ENCODE assay signal across 11 mouse cellular contexts in the genomic region with DNA sequence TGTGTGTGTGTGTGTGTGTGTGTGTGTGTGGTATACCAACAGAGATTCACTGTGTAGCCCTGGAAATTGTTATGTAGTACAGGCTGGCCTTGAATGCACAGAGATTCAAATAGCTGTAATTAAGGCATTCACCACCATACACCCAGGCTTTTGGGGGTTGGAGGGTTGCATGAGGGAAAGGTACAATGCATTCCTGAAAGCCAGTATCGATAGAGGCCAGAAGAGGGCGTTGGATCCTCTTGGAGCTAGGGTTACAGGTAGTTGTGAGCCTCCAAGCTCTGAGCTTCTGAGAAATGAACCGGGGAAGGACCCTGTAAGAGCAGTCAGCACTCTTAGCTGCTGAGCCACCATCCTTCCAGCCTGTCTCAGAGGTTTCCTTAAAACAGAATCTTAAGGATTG. TPM values are rescaled to one million over a fixed set of nuclear protein-coding genes. Genes with fewer than 3 reads are reported as not detected.
DNase-seq lines count a peak whose midpoint lies in the region; TF ChIP-seq lines count a peak whose summit lies in the region.
"Had no signal": no experiment of that assay in that cellular context is flagged by ENCODE, and none has a peak within 500 bp of the region (broad histone marks: within the 10 kb centered on the region; RNA-seq: fewer than 3 reads in every experiment).

No protein-coding gene starts in this region.

- no peak overlapping the region for H3K4me3 ChIP-seq in kidney, adult 2 months (ENCODE audit: insufficient read depth, low read depth, low read length)

- no peaks in the 10 kb centered on the region for H3K4me1 ChIP-seq in kidney, adult 2 months (ENCODE audit: control insufficient read depth, insufficient read depth, low read length)

- 34% methylated on average over 3 of the region's 3 CpGs for WGBS in kidney, adult 2 months

- H3K27ac ChIP-seq in kidney, adult 2 months (ENCODE audit: insufficient read depth, low read depth, low read length): no peak overlapping the region

- no peak for TF ChIP-seq POLR2A in kidney, adult 2 months (IDR thresholded peaks at IDR 0.05; ENCODE audit: low read depth, low read length)

- H3K27me3 ChIP-seq in kidney, adult 2 months (replicated peaks; ENCODE audit: control insufficient read depth, insufficient read depth, low read length): no peaks in the 10 kb centered on the region

- 0 out of 2 replicates have a peak, but pooled peaks have one; percentile 15 for TF ChIP-seq CTCF in kidney, adult 2 months (conservative IDR thresholded peaks at IDR 0.05; ENCODE audit: insufficient read depth, insufficient read length, low read depth, low read length)

- H3K36me3 ChIP-seq in kidney, adult 2 months (ENCODE audit: control insufficient read depth, insufficient read depth, low read length): peaks cover 3% of the 10 kb centered on the region

- peak; percentile 32 to 58 for DNase-seq in cerebellum, postnatal 10 days
- DNase-seq in cerebellum, adult 11 months: no peak
- no peak for DNase-seq in kidney, adult 2 months
- no peak for DNase-seq in kidney, adult 18-20 months
- DNase-seq in thymus, postnatal 0 days (ENCODE audit: low spot score): peak; percentile 23
- DNase-seq in thymus, adult 18-20 months: no peak
- peak; percentile 40 for DNase-seq in thymus, postnatal 4 days
- no peak for DNase-seq in layer of hippocampus, adult 9-11 months
- DNase-seq: cerebellum, adult 11-12 months had no signal

RNA-seq across cellular contexts. Expression of gene Olfr1373, which starts 16.2 kb away (rescaled TPM):
- polyA plus RNA-seq in kidney, adult 2 months (2012; rRNA removed): not detected in 2 replicates
- polyA plus RNA-seq in thymus, postnatal 0 days (2015; fragmentation: Nextera tagmentation; extraction: Ambion mirVana): not detected in 2 replicates
- polyA plus RNA-seq: C2C12; gonadal fat pad, adult 2 months had no signal

RNA-seq across cellular contexts. Expression of gene Ppp2ca, which starts 30.7 kb away (rescaled TPM):
- 30.9 and 38.0 TPM in 2 replicates for polyA plus RNA-seq in kidney, adult 2 months (2012; rRNA removed)
- 77.4 and 84.3 TPM in 2 replicates for polyA plus RNA-seq in thymus, postnatal 0 days (2015; fragmentation: Nextera tagmentation; extraction: Ambion mirVana)

Comparison
In these comparisons a context has a peak if more than half of its experiments do, and no peak if none do; other contexts are left out.
1. DNase-seq: peak in cerebellum, postnatal 10 days (2 of 2), thymus, postnatal 0 days (single experiment) and thymus, postnatal 4 days (single experiment); none in cerebellum, adult 11 months (single experiment), kidney, adult 2 months (single experiment), kidney, adult 18-20 months (single experiment), thymus, adult 18-20 months (0 of 2) and layer of hippocampus, adult 9-11 months (single experiment).